Mouse (Mus musculus): ENCODE results near the gene Ufsp1. TPM values are rescaled to one million over a fixed set of nuclear protein-coding genes. Genes with fewer than 3 reads are reported as not detected.

The Ufsp1 gene
- polyA plus RNA-seq, 1 experiment from 2014 or later: 5.4 TPM

DNA sequence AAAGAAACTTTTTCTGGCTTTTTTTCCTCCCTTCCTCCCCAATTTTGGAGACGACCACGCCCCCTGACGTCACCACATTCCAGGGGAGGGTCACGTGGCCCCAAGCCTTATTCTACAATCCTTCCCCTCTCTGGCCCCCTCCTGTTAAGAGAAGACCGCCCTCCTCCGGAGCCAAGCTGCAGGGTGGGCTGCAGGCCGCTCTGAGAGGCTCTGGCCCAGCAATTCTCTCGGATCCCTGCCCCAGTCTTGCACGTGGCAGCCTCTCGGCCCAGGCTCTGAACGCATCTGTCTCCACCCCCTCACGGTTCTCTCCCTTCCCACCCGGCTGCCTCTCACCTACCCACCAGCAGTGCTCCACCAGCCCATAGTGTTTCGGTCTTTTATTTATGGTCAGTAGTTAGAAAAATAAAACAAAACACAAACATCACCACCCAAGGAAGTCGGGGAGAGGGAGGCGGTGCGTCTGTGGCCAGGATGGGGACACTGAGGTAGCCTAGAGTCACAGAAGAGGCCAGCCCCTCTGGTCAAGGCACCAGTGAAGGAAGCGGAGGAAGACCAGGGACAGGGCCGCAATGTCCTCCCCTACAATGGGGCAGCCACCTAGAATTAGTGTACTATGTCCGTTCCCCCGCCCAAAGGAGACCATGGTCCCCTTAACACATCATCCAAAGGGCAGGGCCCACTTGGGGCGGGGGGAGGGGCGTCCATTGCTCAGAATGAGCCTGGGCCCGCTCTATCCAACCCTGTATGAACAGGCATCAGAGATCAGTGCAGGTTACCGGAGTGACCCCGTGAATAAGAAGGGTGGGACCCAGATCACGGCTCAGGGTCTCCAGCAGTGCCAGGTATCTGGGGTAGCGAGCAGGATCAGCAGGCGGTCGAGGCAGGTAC lies 20.0 kb downstream of the Ufsp1 start, which contains the start of gene Trip6:
Trip6 (minus strand) TSS at position 212 of the 891 bp plus-strand sequence.
- Histone ChIP-seq H3K9me3 (no peaks in the 10 kb centered on the region), H3K27ac (peak within 1 kb of the TSS; percentile 98), H3K4me1 (peaks cover 40% of the 10 kb centered on the region), H3K27me3 (no peaks in the 10 kb centered on the region), H3K4me3 (peak within 1 kb of the TSS; percentile 81), H3K4me2 (peak within 1 kb of the TSS; percentile 95), H3K9ac (peak within 1 kb of the TSS; percentile 98), H3K36me3 (peaks cover 49% of the 10 kb centered on the region)
- WGBS: 14% methylated on average over 30 of the region's 30 CpGs
- ATAC-seq (ENCODE audit: insufficient number of reproducible peaks, insufficient read depth, low FRiP score, low TSS enrichment, low read depth): peak; percentile 90

DNA sequence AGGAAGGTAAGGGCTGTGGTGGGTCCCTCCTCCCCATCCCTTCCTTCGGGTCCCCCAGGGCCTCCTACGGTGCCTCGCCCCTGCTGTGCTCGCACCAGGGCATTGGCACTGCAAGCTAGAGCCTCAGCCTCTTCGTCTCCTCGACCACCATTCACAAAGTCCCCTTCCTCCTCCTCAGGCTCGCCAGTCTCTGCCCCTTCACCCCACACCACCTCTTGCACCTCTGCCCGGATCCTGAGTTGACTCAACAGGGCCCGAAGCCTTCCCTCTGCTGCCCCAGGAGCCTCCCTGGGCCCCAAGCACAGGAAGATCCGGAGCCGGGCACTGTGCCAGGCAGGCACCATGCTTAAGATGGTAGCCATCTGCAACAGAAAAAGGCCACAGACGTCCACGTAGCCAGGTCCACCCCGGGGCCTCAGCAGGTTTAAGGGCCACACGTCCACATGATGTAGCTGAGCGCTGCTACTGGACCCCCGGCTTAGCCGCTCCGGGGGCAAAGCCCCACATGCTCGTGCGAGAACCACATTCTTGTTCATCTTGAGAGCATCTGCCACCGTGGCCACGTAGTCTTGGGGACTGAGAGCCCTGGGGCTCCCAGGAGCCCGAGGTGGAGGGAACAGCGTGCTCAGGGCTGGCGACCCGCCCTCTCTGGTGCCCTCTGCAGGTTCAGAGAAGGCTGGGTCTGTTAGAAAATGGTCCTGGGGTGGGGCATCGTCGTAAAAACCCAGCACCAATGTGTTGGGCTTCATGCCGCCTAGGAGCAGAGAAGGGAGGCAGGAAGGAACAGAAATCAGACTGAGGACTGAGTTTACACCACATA lies 20.9 kb downstream of the Ufsp1 start:
- Histone ChIP-seq H3K27ac (peak overlapping the region; percentile 98), H3K4me1 (peaks cover 40% of the 10 kb centered on the region), H3K36me3 (peaks cover 49% of the 10 kb centered on the region), H3K9me3 (no peaks in the 10 kb centered on the region), H3K4me2 (peak overlapping the region; percentile 95), H3K9ac (peak overlapping the region; percentile 98; the same call in 1 of the 2 replicates), H3K27me3 (no peaks in the 10 kb centered on the region), H3K4me3 (peak overlapping the region; percentile 81; the same call in 1 of the 2 replicates)
- ATAC-seq (ENCODE audit: insufficient number of reproducible peaks, insufficient read depth, low FRiP score, low TSS enrichment, low read depth): no peak
- WGBS: 36% methylated on average over 30 of the region's 30 CpGs

DNA sequence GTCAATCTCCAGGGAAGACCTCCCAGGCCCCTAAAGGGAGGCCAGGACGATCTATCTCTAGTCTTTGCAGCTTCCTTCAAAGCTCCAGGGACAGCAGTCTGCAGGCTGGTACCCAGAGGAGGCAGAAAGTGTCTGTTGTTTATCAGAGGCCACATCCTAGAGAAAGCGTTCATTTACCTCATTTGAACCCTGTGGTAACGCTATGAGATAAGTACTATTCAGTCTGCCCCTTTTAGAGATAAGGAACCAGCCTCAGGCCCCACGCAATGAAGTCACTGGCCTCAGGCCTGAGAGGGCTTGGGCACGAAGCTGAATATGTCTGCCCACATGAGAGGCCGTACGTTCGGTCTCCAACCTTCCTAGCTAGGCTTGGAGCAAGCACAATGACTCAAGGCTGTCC lies 22.9 kb downstream of the Ufsp1 start:
- H3K4me2 ChIP-seq: no peak overlapping the region
- H3K27ac ChIP-seq: no peak overlapping the region
- no peak overlapping the region for H3K9ac ChIP-seq
- H3K9me3 ChIP-seq: no peaks in the 10 kb centered on the region
- WGBS: 91% methylated on average over 8 of the region's 8 CpGs
- ATAC-seq (ENCODE audit: insufficient number of reproducible peaks, insufficient read depth, low FRiP score, low TSS enrichment, low read depth): no peak
- H3K4me3 ChIP-seq: no peak overlapping the region
- H3K4me1 ChIP-seq: peaks cover 27% of the 10 kb centered on the region
- H3K27me3 ChIP-seq: no peaks in the 10 kb centered on the region
- peaks cover 52% of the 10 kb centered on the region for H3K36me3 ChIP-seq

DNA sequence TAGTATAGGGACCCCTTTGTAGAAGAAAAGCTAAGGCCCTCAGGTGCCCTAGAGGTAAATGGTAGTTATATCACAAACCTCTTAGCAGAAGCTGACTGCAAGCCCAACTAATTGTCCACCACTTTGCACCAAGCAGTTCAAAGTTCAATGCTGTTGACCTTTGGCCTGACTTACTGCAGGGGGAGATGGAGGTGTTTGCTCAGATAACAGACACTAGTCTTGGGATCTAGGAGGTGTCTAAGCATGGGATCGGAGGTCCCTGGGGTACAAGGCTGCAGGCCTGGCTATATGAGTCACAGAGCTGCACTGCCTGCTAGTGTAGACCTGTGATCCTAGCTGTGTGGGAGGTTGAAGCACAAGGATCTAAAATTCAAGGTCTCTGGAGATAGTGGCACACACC lies 24.1 kb downstream of the Ufsp1 start:
- H3K4me2 ChIP-seq: no peak overlapping the region
- WGBS: 82% methylated on average over 1 of the region's 1 CpGs
- no peaks in the 10 kb centered on the region for H3K27me3 ChIP-seq
- H3K4me3 ChIP-seq: no peak overlapping the region
- H3K9me3 ChIP-seq: no peaks in the 10 kb centered on the region
- H3K27ac ChIP-seq: no peak overlapping the region
- H3K9ac ChIP-seq: no peak overlapping the region
- H3K36me3 ChIP-seq: peaks cover 62% of the 10 kb centered on the region
- ATAC-seq (ENCODE audit: insufficient number of reproducible peaks, insufficient read depth, low FRiP score, low TSS enrichment, low read depth): no peak
- peaks cover 16% of the 10 kb centered on the region for H3K4me1 ChIP-seq

DNA sequence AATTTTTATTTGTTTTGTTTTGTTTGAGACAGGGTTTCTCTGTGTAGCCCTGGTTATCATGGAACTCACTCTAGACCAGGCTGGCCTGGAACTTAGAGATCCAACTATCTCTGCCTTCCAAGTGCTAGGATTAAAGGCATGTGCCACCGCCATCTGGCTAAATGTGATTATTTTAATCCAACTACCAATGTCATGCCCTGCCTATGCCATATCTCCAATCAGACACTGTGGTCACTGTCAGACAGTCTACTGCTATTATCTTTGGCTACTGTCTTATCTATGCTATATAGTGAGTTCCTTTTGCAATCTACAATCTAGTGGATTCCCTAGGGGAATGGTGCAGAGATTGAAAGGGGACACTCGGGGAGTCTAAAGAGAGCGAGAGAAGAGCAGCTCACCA lies 26.6 kb downstream of the Ufsp1 start:
- Histone ChIP-seq H3K4me2 (no peak overlapping the region), H3K4me1 (no peaks in the 10 kb centered on the region), H3K4me3 (no peak overlapping the region), H3K27me3 (no peaks in the 10 kb centered on the region), H3K9me3 (no peaks in the 10 kb centered on the region), H3K36me3 (peaks cover 76% of the 10 kb centered on the region), H3K9ac (no peak overlapping the region), H3K27ac (no peak overlapping the region)
- 92% methylated on average over 3 of the region's 3 CpGs for WGBS
- ATAC-seq (ENCODE audit: insufficient number of reproducible peaks, insufficient read depth, low FRiP score, low TSS enrichment, low read depth): no peak

DNA sequence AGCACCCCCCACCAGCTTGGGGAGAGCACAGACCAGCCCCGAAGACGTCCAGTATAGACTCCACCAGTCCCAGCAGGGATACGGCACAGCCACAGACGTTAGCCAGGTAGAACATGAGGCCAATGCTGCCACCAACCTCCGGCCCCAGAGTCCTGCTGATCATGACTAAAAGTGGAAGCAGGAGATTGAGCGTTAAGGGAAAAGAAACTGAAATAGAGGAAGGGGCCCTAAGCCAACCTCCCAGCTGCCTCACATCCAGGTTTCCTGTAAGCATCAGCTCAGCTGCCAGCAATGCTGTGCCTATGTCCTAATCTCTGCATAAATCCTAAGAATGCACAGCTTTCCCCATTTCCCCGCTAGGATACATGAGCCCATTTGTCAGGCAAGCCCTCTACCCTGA lies 36.5 kb downstream of the Ufsp1 start:
- no peak for ATAC-seq (ENCODE audit: insufficient number of reproducible peaks, insufficient read depth, low FRiP score, low TSS enrichment, low read depth)
- no peak overlapping the region for H3K4me2 ChIP-seq
- WGBS: 86% methylated on average over 7 of the region's 7 CpGs

DNA sequence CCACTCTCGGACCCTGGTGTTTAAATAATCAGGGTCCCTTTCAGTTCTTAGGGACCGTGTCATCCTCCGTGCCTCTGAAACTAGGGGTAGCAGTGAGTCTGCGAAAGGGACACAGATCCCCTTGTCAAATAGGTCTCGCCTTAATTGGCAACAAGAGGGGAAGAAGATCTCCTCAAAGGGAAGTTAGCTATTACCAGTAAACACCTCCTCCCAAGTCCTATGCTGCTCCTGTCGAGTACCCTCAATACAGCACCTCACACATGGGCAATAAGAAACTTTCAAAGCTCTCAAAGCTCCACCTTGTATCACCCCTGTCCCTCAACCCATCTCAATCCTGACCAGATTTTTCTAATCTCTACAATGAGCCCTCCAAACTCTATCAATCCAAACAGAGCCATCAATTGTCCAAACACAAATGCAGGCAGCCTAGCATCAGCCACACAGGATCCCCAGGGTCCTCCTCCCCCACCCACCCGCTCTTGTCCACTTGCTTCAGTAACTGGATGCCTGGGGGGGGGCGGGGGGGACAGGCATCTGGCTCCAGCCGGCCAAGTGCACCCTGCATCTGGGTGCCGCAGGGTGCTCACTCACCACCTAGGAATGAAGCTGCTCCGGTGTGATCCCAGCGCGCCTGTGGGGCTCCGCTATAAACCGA lies 38.6 kb downstream of the Ufsp1 start:
- peak overlapping the region; percentile 82 for H3K9ac ChIP-seq
- no peaks in the 10 kb centered on the region for H3K27me3 ChIP-seq
- H3K4me3 ChIP-seq: peak overlapping the region; percentile 66
- WGBS: 12% methylated on average over 15 of the region's 15 CpGs
- no peak overlapping the region for H3K27ac ChIP-seq
- H3K4me2 ChIP-seq: peak overlapping the region; percentile 96
- H3K9me3 ChIP-seq: no peaks in the 10 kb centered on the region
- peaks cover 11% of the 10 kb centered on the region; the same call in 1 of the 2 replicates for H3K36me3 ChIP-seq
- no peak for ATAC-seq (ENCODE audit: insufficient number of reproducible peaks, insufficient read depth, low FRiP score, low TSS enrichment, low read depth)
- peaks cover 15% of the 10 kb centered on the region for H3K4me1 ChIP-seq

More for the DNA sequence above, 36.5 kb downstream of the Ufsp1 start:
- peaks cover 27% of the 10 kb centered on the region for H3K36me3 ChIP-seq
- peaks cover 15% of the 10 kb centered on the region for H3K4me1 ChIP-seq
- H3K27me3 ChIP-seq: no peaks in the 10 kb centered on the region
- no peak overlapping the region for H3K9ac ChIP-seq
- H3K4me3 ChIP-seq: no peak overlapping the region
- no peaks in the 10 kb centered on the region for H3K9me3 ChIP-seq
- no peak overlapping the region for H3K27ac ChIP-seq

DNA sequence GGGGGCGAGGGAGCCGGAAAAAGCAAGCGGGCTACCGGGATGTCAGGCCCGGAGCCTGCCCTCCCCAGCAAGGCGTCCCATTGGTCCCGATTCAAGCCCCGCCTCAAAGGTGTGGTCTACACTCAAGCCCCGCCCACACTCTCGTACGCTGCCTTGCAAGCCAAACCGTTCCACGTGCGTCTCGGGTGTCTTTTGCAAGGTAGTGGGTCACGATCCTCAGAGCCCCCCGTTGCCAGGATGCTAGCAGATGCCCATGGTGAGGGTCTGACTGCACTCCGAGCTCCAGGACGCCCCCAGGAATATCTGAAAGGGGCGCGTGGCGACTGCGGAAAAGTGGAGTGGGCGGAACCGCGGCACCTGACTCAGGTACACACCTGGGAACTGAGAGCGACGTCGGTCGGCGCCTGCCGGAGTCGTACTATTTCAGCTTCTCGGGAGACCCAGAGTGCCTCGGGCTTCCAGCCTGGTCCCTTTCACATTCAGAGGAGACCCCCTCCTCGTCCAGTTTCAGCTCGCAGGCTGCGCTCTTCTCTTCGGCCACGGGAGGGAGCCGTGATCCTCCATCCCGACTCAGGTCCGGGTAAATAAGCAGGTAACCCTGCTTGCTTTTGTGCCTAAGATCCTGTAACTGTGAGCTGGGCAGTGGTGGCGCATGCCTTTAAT lies 39.2 kb downstream of the Ufsp1 start, which contains the start of gene Slc12a9:
Slc12a9 (minus strand) TSS at position 86 of the 663 bp plus-strand sequence.
- H3K27me3 ChIP-seq: no peaks in the 10 kb centered on the region

DNA sequence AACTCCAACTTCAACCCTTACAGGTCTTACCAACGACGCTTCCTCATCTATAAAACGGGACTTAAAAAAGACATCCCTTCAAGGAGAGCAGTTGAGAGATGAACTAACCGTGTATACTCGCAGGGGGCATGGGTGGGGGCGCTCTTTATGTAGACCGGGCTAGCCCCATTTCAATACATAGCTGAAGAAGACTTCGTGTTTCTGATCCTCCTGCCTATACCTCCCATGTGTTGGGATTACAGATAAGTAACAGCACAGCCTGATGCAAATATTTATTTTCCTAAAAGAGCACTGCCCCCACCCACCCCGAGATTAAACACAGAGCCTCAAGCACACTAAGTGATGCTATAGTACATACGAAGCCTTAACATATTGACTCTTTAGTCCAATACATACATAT lies 39.9 kb downstream of the Ufsp1 start:
- H3K9ac ChIP-seq: no peak overlapping the region
- H3K9me3 ChIP-seq: no peaks in the 10 kb centered on the region
- no peak overlapping the region for H3K27ac ChIP-seq
- H3K4me1 ChIP-seq: peaks cover 23% of the 10 kb centered on the region
- H3K4me2 ChIP-seq: peak overlapping the region; percentile 96
- no peak for ATAC-seq (ENCODE audit: insufficient number of reproducible peaks, insufficient read depth, low FRiP score, low TSS enrichment, low read depth)
- peak overlapping the region; percentile 66 for H3K4me3 ChIP-seq
- peaks cover 6% of the 10 kb centered on the region; the same call in 1 of the 2 replicates for H3K36me3 ChIP-seq
- H3K27me3 ChIP-seq: no peaks in the 10 kb centered on the region
- whole genome bisulfite sequencing: 55% methylated on average over 10 of the region's 10 CpGs

More for the DNA sequence above, 39.2 kb downstream of the Ufsp1 start, which contains the start of gene Slc12a9:
- peak; percentile 89 for ATAC-seq (ENCODE audit: insufficient number of reproducible peaks, insufficient read depth, low FRiP score, low TSS enrichment, low read depth)
- Histone ChIP-seq H3K9me3 (no peaks in the 10 kb centered on the region), H3K9ac (peak within 1 kb of the TSS; percentile 82), H3K4me2 (peak within 1 kb of the TSS; percentile 96), H3K4me1 (peaks cover 16% of the 10 kb centered on the region), H3K36me3 (peaks cover 7% of the 10 kb centered on the region; the same call in 1 of the 2 replicates), H3K4me3 (peak within 1 kb of the TSS; percentile 66), H3K27ac (no peak within 1 kb of the TSS)
- under 1% methylated on average over 44 of the region's 44 CpGs for WGBS

DNA sequence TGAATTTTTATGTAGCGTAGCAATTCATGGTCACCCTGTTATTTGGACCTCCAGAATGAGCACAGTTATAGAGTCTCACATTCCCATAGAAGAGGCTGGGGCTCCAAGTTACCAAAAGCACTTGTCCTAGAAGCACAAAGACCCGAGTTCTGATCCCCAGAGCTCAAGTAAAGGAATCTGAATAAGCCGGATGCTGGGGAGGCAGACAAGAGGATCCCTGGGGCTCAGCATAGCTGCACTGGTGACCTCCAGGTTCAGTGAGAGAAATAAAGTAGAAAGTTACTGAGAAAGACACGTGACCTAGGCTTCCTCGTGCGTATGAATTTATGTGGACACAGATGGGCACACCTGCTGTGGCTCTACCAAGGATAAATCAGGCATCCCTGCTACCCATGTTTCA lies 40.6 kb downstream of the Ufsp1 start:
- Histone ChIP-seq H3K9ac (peak overlapping the region; percentile 27; the same call in 1 of the 2 replicates), H3K4me2 (no peak overlapping the region), H3K27ac (no peak overlapping the region), H3K9me3 (no peaks in the 10 kb centered on the region), H3K4me3 (no peak overlapping the region), H3K27me3 (no peaks in the 10 kb centered on the region), H3K36me3 (peaks cover 4% of the 10 kb centered on the region; the same call in 1 of the 2 replicates), H3K4me1 (peaks cover 30% of the 10 kb centered on the region)
- no peak for ATAC-seq (ENCODE audit: insufficient number of reproducible peaks, insufficient read depth, low FRiP score, low TSS enrichment, low read depth)
- 76% methylated on average over 6 of the region's 6 CpGs for WGBS

Measured in embryonic facial prominence, embryonic 13.5 days (tissue).